Mouse (Mus musculus): ENCODE data around the gene Plcb1.
A peak's percentile ranks its signal among the peaks of the same experiment; 100 is the strongest.

The Plcb1 gene

GRCm38 (mm10) chr2:135204141-135205120 lies 418.6 kb downstream of the Plcb1 start:
- no peak for DNase-seq (ENCODE audit: low read depth, low spot score)

- no peak for DNase-seq (ENCODE audit: low read depth, low spot score)
These were observed 423.0 kb downstream of the Plcb1 start for GRCm38 (mm10) chr2:135208890-135209289.

- DNase-seq (ENCODE audit: low read depth, low spot score) = no peak
These were observed 429.0 kb downstream of the Plcb1 start for GRCm38 (mm10) chr2:135214746-135215448.

- no peak for DNase-seq (ENCODE audit: low read depth, low spot score)
These were observed 433.5 kb downstream of the Plcb1 start for GRCm38 (mm10) chr2:135219406-135219805.

GRCm38 (mm10) chr2:135225604-135226025 lies 439.7 kb downstream of the Plcb1 start:
- DNase-seq (ENCODE audit: low read depth, low spot score) = no peak

- no peak for DNase-seq (ENCODE audit: low read depth, low spot score)
These were observed 444.4 kb downstream of the Plcb1 start for GRCm38 (mm10) chr2:135230262-135230661.

GRCm38 (mm10) chr2:135242662-135243316 lies 456.9 kb downstream of the Plcb1 start:
- no peak for DNase-seq (ENCODE audit: low read depth, low spot score)

GRCm38 (mm10) chr2:135243764-135244163 lies 457.9 kb downstream of the Plcb1 start:
- DNase-seq (ENCODE audit: low read depth, low spot score) = no peak

GRCm38 (mm10) chr2:135249925-135250324 lies 464.1 kb downstream of the Plcb1 start:
- DNase-seq (ENCODE audit: low read depth, low spot score) = no peak

GRCm38 (mm10) chr2:135251821-135252315 lies 466.0 kb downstream of the Plcb1 start:
- peak; percentile 29 for DNase-seq (ENCODE audit: low read depth, low spot score)

GRCm38 (mm10) chr2:135259136-135259535 lies 473.3 kb downstream of the Plcb1 start:
- DNase-seq (ENCODE audit: low read depth, low spot score) = no peak

GRCm38 (mm10) chr2:135263943-135264342 lies 478.1 kb downstream of the Plcb1 start:
- DNase-seq (ENCODE audit: low read depth, low spot score) = no peak

GRCm38 (mm10) chr2:135274949-135275348 lies 489.1 kb downstream of the Plcb1 start:
- no peak for DNase-seq (ENCODE audit: low read depth, low spot score)

GRCm38 (mm10) chr2:135278506-135278905 lies 492.6 kb downstream of the Plcb1 start:
- no peak for DNase-seq (ENCODE audit: low read depth, low spot score)

- DNase-seq (ENCODE audit: low read depth, low spot score) = no peak
These were observed 493.2 kb downstream of the Plcb1 start for GRCm38 (mm10) chr2:135279026-135279425.

- peak; percentile 20 for DNase-seq (ENCODE audit: low read depth, low spot score)
These were observed 497.9 kb downstream of the Plcb1 start for GRCm38 (mm10) chr2:135283783-135284182.

GRCm38 (mm10) chr2:135296184-135296769 lies 510.4 kb downstream of the Plcb1 start:
- no peak for DNase-seq (ENCODE audit: low read depth, low spot score)

GRCm38 (mm10) chr2:135300480-135300879 lies 514.6 kb downstream of the Plcb1 start:
- DNase-seq (ENCODE audit: low read depth, low spot score) = no peak

GRCm38 (mm10) chr2:135302483-135302882 lies 516.6 kb downstream of the Plcb1 start:
- DNase-seq (ENCODE audit: low read depth, low spot score) = no peak

- no peak for DNase-seq (ENCODE audit: low read depth, low spot score)
These were observed 519.3 kb downstream of the Plcb1 start for GRCm38 (mm10) chr2:135305186-135305585.

GRCm38 (mm10) chr2:135305736-135306471 lies 520.0 kb downstream of the Plcb1 start:
- DNase-seq (ENCODE audit: low read depth, low spot score) = no peak
